Mouse (Mus musculus) bone marrow, adult 2 months (tissue): ENCODE results near the gene Plpp3.

ENCODE experiments used
- CTCF ChIP-seq: fragments of 200-500 bp; IDR thresholded peaks from 2 replicates; pipeline ENCODE4 v1.5.1; 2011; ENCODE audit warnings: low read length, control low read depth; ENCODE audit not compliant: control insufficient read depth, insufficient read depth
- POLR2A ChIP-seq: fragments of 200-500 bp; IDR thresholded peaks from 2 replicates; pipeline ENCODE4 v1.6.1; 2011; ENCODE audit warnings: low read depth, mild to moderate bottlenecking, control low read depth, low read length, borderline replicate concordance; ENCODE audit not compliant: control insufficient read depth

DNA sequence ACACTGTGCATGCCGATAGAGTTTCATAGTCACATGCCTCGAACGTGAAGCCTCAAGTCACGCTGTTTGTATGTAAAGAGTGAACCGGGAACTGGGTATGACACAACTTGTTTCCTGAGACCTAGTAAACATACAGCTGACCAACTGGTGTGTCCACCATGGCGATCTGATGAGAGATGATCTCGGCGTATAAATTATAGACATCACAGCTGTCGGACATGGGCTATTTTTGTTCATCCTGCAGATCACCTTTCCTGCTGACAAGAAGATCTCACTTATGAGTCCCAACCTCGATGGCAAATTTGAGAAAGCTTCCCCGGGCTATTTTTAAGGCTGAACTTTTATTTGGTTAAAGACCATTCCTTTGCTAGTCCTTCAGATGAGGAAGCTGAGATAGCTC is 45.4 kb upstream of the Plpp3 start:
- TF ChIP-seq CTCF (no peak), POLR2A (no peak)
